Mouse (Mus musculus) bone marrow, adult 2 months (tissue): ENCODE measurements around the gene Kcnk4. TPM values are rescaled to one million over a fixed set of nuclear protein-coding genes. Genes with fewer than 3 reads are reported as not detected.

ENCODE experiments used
- H3K27ac ChIP-seq: fragments of 200-500 bp; 2 replicates; pipeline ENCODE4 v1.5.1; 2012; ENCODE audit warnings: low read depth, mild to moderate bottlenecking, control low read depth, inconsistent platforms, low read length; ENCODE audit not compliant: control insufficient read depth, poor library complexity, insufficient read depth
- H3K4me1 ChIP-seq: fragments of 200-500 bp; 2 replicates; pipeline ENCODE4 v1.6.1; 2011; ENCODE audit warnings: low read length; ENCODE audit not compliant: control insufficient read depth, insufficient read depth
- H3K4me3 ChIP-seq: fragments of 200-500 bp; replicated peaks from 2 replicates; pipeline ENCODE3; 2011; ENCODE audit warnings: mild to moderate bottlenecking, low read depth, low read length, control low read depth; ENCODE audit not compliant: control insufficient read depth
- CTCF ChIP-seq: fragments of 200-500 bp; IDR thresholded peaks from 2 replicates; pipeline ENCODE4 v1.5.1; 2011; ENCODE audit warnings: low read length, control low read depth; ENCODE audit not compliant: control insufficient read depth, insufficient read depth
- POLR2A ChIP-seq: fragments of 200-500 bp; IDR thresholded peaks from 2 replicates; pipeline ENCODE4 v1.6.1; 2011; ENCODE audit warnings: low read depth, mild to moderate bottlenecking, control low read depth, low read length, borderline replicate concordance; ENCODE audit not compliant: control insufficient read depth
- WGBS: fragments of 180-500 bp; shearing (Covaris S2); methylation state at CpG from one replicate; pipeline ENCODE4 v1.1.7; 2018; 5-methylcytosine and 5-hydroxymethylcytosine counted together
- polyA plus RNA-seq: library from polyadenylated mRNA; stranded (reverse); fragments of >200 nt; gene quantifications from 2 replicates; pipeline ENCODE4 v1.2.4, GENCODE M21; 2011; ENCODE audit warnings: low replicate concordance; ENCODE audit not compliant: missing spikeins, insufficient read depth, insufficient read length

The Kcnk4 gene
- polyA plus RNA-seq, 1 experiment = not detected

- peaks cover 1% of the 10 kb centered on the region; the same call in 1 of the 2 replicates for H3K4me1 ChIP-seq
- H3K27ac ChIP-seq = no peak overlapping the region
- 26% methylated on average over 11 of the region's 11 CpGs for WGBS
- TF ChIP-seq POLR2A (no peak), CTCF (no peak)
- H3K4me3 ChIP-seq = no peak overlapping the region
Observed at GRCm38 (mm10) chr19:6970460-6971085, 36.3 kb upstream of the Kcnk4 start.

DNA sequence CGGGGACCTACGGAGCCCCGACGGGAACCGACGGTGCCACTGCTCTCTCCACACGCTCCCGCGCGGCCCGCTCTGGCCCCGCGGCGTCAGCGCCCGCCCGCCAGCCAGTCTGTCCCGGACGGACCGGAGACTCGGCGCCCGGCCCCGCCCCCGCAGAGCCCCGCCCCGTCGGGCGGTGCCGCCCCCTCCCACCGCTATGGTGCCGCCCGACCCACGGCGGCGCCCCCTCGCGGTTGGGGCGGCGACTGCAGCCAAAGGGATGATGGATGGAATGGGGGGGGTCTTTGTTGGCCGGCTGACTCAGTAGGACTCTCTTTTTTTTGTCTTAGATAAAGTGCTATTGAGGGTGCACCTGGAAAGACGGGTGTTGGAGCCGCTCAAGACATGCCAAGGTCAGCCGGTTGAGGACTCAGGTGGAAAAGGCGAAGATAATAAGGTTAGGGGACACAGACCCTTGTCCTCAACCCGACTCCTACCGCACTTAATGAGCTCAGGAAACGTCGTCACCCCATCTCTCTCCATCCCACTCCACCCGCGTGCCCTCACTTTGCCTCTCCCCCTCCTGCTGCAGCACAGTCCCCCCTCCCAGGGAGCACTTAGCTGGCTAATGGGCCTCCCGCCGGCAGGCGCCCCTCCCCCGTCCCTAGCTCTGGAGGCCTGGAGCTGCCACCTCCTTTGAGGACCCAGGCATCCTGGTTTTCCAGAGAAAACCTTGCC is 35.5 kb upstream of the Kcnk4 start:
- no peak overlapping the region for H3K27ac ChIP-seq
- peaks cover 1% of the 10 kb centered on the region; the same call in 1 of the 2 replicates for H3K4me1 ChIP-seq
- TF ChIP-seq CTCF (peak; percentile 69), POLR2A (peak; percentile 40; the same call in 1 of the 2 replicates)
- WGBS = 2% methylated on average over 53 of the region's 55 CpGs
- peak overlapping the region; percentile 72 for H3K4me3 ChIP-seq

GRCm38 (mm10) chr19:6969291-6969664 is 35.0 kb upstream of the Kcnk4 start:
- WGBS = 3% methylated on average over 20 of the region's 20 CpGs
- TF ChIP-seq CTCF = no peak
- no peak for TF ChIP-seq POLR2A
- Histone ChIP-seq H3K27ac (no peak overlapping the region), H3K4me1 (peaks cover 1% of the 10 kb centered on the region; the same call in 1 of the 2 replicates), H3K4me3 (peak overlapping the region; percentile 72)

DNA sequence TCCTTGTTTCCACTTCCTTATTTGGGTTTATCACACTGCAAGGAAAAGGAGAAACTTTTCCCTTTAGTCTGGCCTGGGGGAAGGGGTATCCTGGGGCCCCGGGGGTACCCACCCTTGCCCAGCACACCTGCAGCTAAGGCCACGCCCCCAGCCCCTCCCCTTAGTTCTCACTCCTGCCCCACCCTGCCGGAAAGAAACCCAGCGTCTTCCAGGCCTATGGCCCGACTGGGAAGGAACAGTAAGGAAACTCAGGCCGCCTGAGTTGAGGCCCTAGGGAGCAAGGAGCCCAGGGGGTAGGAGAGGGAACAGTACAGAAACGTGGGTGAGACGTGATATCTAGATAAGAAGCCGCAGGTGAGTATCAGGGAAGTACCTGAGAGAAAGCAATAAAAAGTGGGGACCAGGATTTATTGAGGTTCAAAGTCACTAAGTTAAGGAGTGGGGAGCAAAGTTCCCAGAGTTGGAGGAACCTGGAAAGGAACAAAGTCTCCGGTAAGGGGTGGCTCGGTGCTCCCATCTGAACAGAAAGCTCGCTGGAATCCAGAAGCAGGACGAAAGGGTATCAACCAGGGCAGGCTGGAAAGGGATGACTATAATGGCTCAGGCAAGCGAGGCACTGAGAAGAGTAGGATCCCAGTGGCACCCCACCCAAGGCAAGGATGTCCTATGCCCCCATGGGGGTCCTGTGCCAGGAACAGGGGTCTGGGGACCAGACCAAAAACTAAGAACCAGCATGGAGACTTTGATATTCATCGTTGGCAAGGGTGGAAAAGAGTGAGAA is 34.4 kb upstream of the Kcnk4 start:
- Histone ChIP-seq H3K27ac (no peak overlapping the region), H3K4me1 (peaks cover 1% of the 10 kb centered on the region; the same call in 1 of the 2 replicates), H3K4me3 (peak overlapping the region; percentile 72)
- WGBS = 12% methylated on average over 15 of the region's 15 CpGs
- TF ChIP-seq POLR2A = no peak
- no peak for TF ChIP-seq CTCF

DNA sequence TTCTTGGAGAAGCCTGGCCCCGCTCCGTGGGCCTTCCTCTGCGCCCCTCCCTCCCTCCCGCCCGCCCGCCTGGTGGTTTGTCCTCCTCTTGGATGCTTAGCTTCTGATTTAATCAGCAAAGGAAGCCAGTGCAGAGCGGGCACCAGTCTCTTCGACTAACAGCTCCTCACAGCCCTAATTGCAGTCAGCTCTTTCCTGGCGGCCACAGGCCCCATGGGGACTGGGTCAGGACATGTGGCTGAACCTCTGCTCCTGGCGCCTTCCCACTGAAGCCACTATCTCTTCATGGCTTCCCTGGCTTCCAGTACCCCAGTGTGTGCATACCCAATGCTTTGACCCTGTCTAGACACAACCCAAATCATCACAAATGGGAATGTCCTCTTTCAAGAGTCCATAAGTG is 22.1 kb upstream of the Kcnk4 start:
- Histone ChIP-seq H3K4me3 (no peak overlapping the region), H3K27ac (no peak overlapping the region), H3K4me1 (peaks cover 2% of the 10 kb centered on the region; the same call in 1 of the 2 replicates)
- TF ChIP-seq POLR2A (no peak), CTCF (no peak)
- WGBS = 72% methylated on average over 10 of the region's 10 CpGs

GRCm38 (mm10) chr19:6955424-6955823 is 21.1 kb upstream of the Kcnk4 start:
- Histone ChIP-seq H3K4me1 (peaks cover 2% of the 10 kb centered on the region; the same call in 1 of the 2 replicates), H3K4me3 (no peak overlapping the region), H3K27ac (no peak overlapping the region)
- 61% methylated on average over 7 of the region's 7 CpGs for WGBS
- TF ChIP-seq POLR2A = no peak
- TF ChIP-seq CTCF = no peak

DNA sequence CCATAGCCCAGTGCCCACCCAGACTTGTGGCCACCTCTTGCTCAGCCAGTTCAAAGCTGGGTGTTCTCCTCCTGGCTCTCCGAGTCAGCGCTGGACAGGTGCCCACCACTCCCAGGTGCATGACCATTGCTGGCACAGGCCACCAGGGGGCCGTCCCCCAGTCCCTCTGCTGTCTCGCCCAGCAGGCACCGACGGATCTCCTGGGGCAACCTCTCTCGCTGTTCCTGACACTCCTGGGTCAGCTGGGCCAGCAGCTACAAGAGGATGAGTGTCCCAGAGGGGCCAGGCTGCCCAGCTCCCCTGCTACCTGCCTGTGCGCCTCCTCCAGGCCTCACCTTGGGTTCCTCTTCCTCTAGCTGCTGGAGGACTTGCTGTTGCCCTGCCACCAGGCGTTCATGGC is 19.7 kb upstream of the Kcnk4 start:
- 58% methylated on average over 9 of the region's 9 CpGs for WGBS
- Histone ChIP-seq H3K27ac (no peak overlapping the region), H3K4me3 (no peak overlapping the region), H3K4me1 (peaks cover 2% of the 10 kb centered on the region; the same call in 1 of the 2 replicates)
- TF ChIP-seq POLR2A (no peak), CTCF (peak; percentile 49; the same call in 1 of the 2 replicates)

- TF ChIP-seq POLR2A (no peak), CTCF (no peak)
- 15% methylated on average over 3 of the region's 3 CpGs for WGBS
- Histone ChIP-seq H3K27ac (peak overlapping the region; percentile 15; the same call in 1 of the 2 replicates), H3K4me1 (peaks cover 2% of the 10 kb centered on the region; the same call in 1 of the 2 replicates), H3K4me3 (no peak overlapping the region)
Observed at GRCm38 (mm10) chr19:6952712-6953037, 18.4 kb upstream of the Kcnk4 start.
